Mouse (Mus musculus): ENCODE measurements around the gene Cypt14. TPM values are rescaled to one million over a fixed set of nuclear protein-coding genes. Genes with fewer than 3 reads are reported as not detected.
"Not testable (repeated sequence)": the region's sequence is repeated elsewhere in the genome, so short reads cannot be mapped to it uniquely, and the experiment has no call there.

Cypt14 gene
- polyA plus RNA-seq (2015; fragmentation: Nextera tagmentation; extraction: Ambion mirVana), result not detected in 2 replicates

GRCm38 (mm10) chrX:39863504-39863903, at the start of gene Cypt14:
Gene Cypt14, minus strand, starts transcription at chrX:39863604.
- H3K4me1 ChIP-seq (replicated peaks); ATAC-seq; H3K36me3 ChIP-seq; H3K4me3 ChIP-seq (replicated peaks); H3K9ac ChIP-seq (replicated peaks); H3K9me3 ChIP-seq; H3K4me2 ChIP-seq (replicated peaks); H3K27ac ChIP-seq; H3K27me3 ChIP-seq: not testable (repeated sequence)
- WGBS, result 87% methylated on average over 2 of the region's 2 CpGs

Data from midbrain, embryonic 13.5 days (tissue).